In genomic region chr14:54227911-54228451, GRCm38 (mm10) we compare ENCODE assay signal across 8 mouse cellular contexts. TPM values are rescaled to one million over a fixed set of nuclear protein-coding genes. Genes with fewer than 3 reads are reported as not detected.
A peak's percentile ranks its signal among the peaks of the same experiment; 100 is the strongest.
DNase-seq lines count a peak whose midpoint lies in the region; ATAC-seq and TF ChIP-seq lines count a peak whose summit lies in the region.

No protein-coding gene starts in this region.

- H3K4me1 ChIP-seq in embryonic facial prominence, embryonic 12.5 days: peaks cover 7% of the 10 kb centered on the region; the same call in 1 of the 2 replicates
- peaks cover under 1% of the 10 kb centered on the region; the same call in 1 of the 2 replicates for H3K4me1 ChIP-seq in kidney, adult 2 months (ENCODE audit: control insufficient read depth, insufficient read depth, low read length)
- H3K4me1 ChIP-seq in limb, embryonic 14.5 days (ENCODE audit: control insufficient read depth, insufficient read depth, low read length): peaks cover 5% of the 10 kb centered on the region; the same call in 1 of the 2 replicates
- peaks cover 34% of the 10 kb centered on the region for H3K4me1 ChIP-seq in midbrain, embryonic 15.5 days

- no peaks in the 10 kb centered on the region for H3K9me3 ChIP-seq in embryonic facial prominence, embryonic 12.5 days
- H3K9me3 ChIP-seq in limb, embryonic 14.5 days (ENCODE audit: control insufficient read depth, low read length): no peaks in the 10 kb centered on the region
- no peaks in the 10 kb centered on the region for H3K9me3 ChIP-seq in midbrain, embryonic 15.5 days

- H3K27me3 ChIP-seq in embryonic facial prominence, embryonic 12.5 days: no peaks in the 10 kb centered on the region
- H3K27me3 ChIP-seq in kidney, adult 2 months (replicated peaks; ENCODE audit: control insufficient read depth, insufficient read depth, low read length): no peaks in the 10 kb centered on the region
- H3K27me3 ChIP-seq in limb, embryonic 14.5 days (ENCODE audit: control insufficient read depth, insufficient read depth, low read length): no peaks in the 10 kb centered on the region
- H3K27me3 ChIP-seq in midbrain, embryonic 15.5 days (replicated peaks): no peaks in the 10 kb centered on the region

- peak overlapping the region; percentile 53 for H3K4me2 ChIP-seq in embryonic facial prominence, embryonic 12.5 days (replicated peaks)
- H3K4me2 ChIP-seq in limb, embryonic 14.5 days (replicated peaks; ENCODE audit: low read depth, low read length, severe bottlenecking): peak overlapping the region; percentile 44
- H3K4me2 ChIP-seq in midbrain, embryonic 15.5 days: peak overlapping the region; percentile 59

- TF ChIP-seq POLR2A in kidney, adult 2 months (IDR thresholded peaks at IDR 0.05; ENCODE audit: low read depth, low read length): no peak
- no peak for TF ChIP-seq POLR2A in limb, embryonic 14.5 days (IDR thresholded peaks at IDR 0.05; ENCODE audit: borderline replicate concordance, extremely low read depth, insufficient read depth, insufficient read length)

- DNase-seq in 3134 (ENCODE audit: extremely low read depth, insufficient read length, low spot score): peak; percentile 54
- peak; percentile 70 to 79 for DNase-seq in adrenal gland, postnatal 36 days
- peak; percentile 50 for DNase-seq in heart, adult 8-10 months (ENCODE audit: low spot score)
- DNase-seq in kidney, adult 2 months: peak; percentile 71
- DNase-seq in limb, embryonic 14.5 days (ENCODE audit: low spot score): peak; percentile 82
- peak; percentile 80 to 81 for DNase-seq in spleen, postnatal 36 days (ENCODE audit: low spot score in 2 of 2)

- TF ChIP-seq CTCF in kidney, adult 2 months (conservative IDR thresholded peaks at IDR 0.05; ENCODE audit: insufficient read depth, insufficient read length, low read depth, low read length): peak; percentile 39; the same call in 1 of the 2 replicates

- H3K36me3 ChIP-seq in embryonic facial prominence, embryonic 12.5 days: no peaks in the 10 kb centered on the region
- H3K36me3 ChIP-seq in kidney, adult 2 months (ENCODE audit: control insufficient read depth, insufficient read depth, low read length): no peaks in the 10 kb centered on the region
- no peaks in the 10 kb centered on the region for H3K36me3 ChIP-seq in limb, embryonic 14.5 days (ENCODE audit: control insufficient read depth, insufficient read depth, low read length)
- no peaks in the 10 kb centered on the region for H3K36me3 ChIP-seq in midbrain, embryonic 15.5 days (replicated peaks)

- H3K4me3 ChIP-seq in embryonic facial prominence, embryonic 12.5 days: peak overlapping the region; percentile 24
- H3K4me3 ChIP-seq in kidney, adult 2 months (ENCODE audit: insufficient read depth, low read depth, low read length): peak overlapping the region; percentile 36
- peak overlapping the region; percentile 21 for H3K4me3 ChIP-seq in limb, embryonic 14.5 days (replicated peaks; ENCODE audit: low read length)
- peak overlapping the region; percentile 25 for H3K4me3 ChIP-seq in midbrain, embryonic 15.5 days

- under 1% methylated on average over 10 of the region's 10 CpGs for WGBS in embryonic facial prominence, embryonic 12.5 days
- WGBS in kidney, adult 2 months: under 1% methylated on average over 10 of the region's 10 CpGs
- 0% methylated on average over 10 of the region's 10 CpGs for WGBS in limb, embryonic 14.5 days
- WGBS in midbrain, embryonic 15.5 days: under 1% methylated on average over 10 of the region's 10 CpGs

- no peak overlapping the region for H3K9ac ChIP-seq in embryonic facial prominence, embryonic 12.5 days
- 0 out of 2 replicates have a peak overlapping the region, but pooled peaks have one; percentile 36 for H3K9ac ChIP-seq in limb, embryonic 14.5 days (ENCODE audit: low read depth, low read length, severe bottlenecking)
- H3K9ac ChIP-seq in midbrain, embryonic 15.5 days: peak overlapping the region; percentile 38; the same call in 1 of the 2 replicates

- H3K27ac ChIP-seq in embryonic facial prominence, embryonic 12.5 days: no peak overlapping the region
- no peak overlapping the region for H3K27ac ChIP-seq in kidney, adult 2 months (ENCODE audit: insufficient read depth, low read depth, low read length)
- no peak overlapping the region for H3K27ac ChIP-seq in limb, embryonic 14.5 days (replicated peaks; ENCODE audit: low read depth, low read length)
- H3K27ac ChIP-seq in midbrain, embryonic 15.5 days: peak overlapping the region; percentile 80

- no peak for ATAC-seq in embryonic facial prominence, embryonic 12.5 days (ENCODE audit: insufficient number of reproducible peaks, insufficient read depth, low FRiP score, low TSS enrichment)
- peak; percentile 59; the same call in 1 of the 2 replicates for ATAC-seq in limb, embryonic 14.5 days (ENCODE audit: low FRiP score, low read depth)
- ATAC-seq in midbrain, embryonic 15.5 days (replicated peaks): peak; percentile 69

RNA-seq across cellular contexts. Expression of gene Dad1, which starts 25.9 kb away (rescaled TPM):
- total RNA-seq in adrenal gland, postnatal 36 days (2021): 100 to 1,000 TPM; 341 to 382 TPM
- 264 and 270 TPM in 2 replicates for polyA plus RNA-seq in embryonic facial prominence, embryonic 12.5 days (2016; fragmentation: Nextera tagmentation; extraction: Ambion mirVana)
- 100 to 1,000 TPM; 108 to 121 (median 113) TPM for total RNA-seq in heart, adult 8-10 months (2022)
- polyA plus RNA-seq in kidney, adult 2 months (2012; rRNA removed): 773 and 775 TPM in 2 replicates
- polyA plus RNA-seq in limb, embryonic 14.5 days (2012; rRNA removed): 248 and 505 TPM in 2 replicates
- 404 and 419 TPM in 2 replicates for polyA plus RNA-seq in limb, embryonic 14.5 days (2014; fragmentation: Nextera tagmentation; extraction: Ambion mirVana)
- polyA plus RNA-seq in midbrain, embryonic 15.5 days (2015; fragmentation: Nextera tagmentation; extraction: Ambion mirVana): 329 and 335 TPM in 2 replicates

RNA-seq across cellular contexts. Expression of gene Abhd4, which starts 26.0 kb away (rescaled TPM):
- total RNA-seq in adrenal gland, postnatal 36 days (2021): 100 to 1,000 TPM; 479 to 663 TPM
- 51.5 and 51.9 TPM in 2 replicates for polyA plus RNA-seq in embryonic facial prominence, embryonic 12.5 days (2016; fragmentation: Nextera tagmentation; extraction: Ambion mirVana)
- total RNA-seq in heart, adult 8-10 months (2022): 10 to 100 TPM; 40.8 to 49.9 (median 44.7) TPM
- polyA plus RNA-seq in kidney, adult 2 months (2012; rRNA removed): 74.5 and 75.8 TPM in 2 replicates
- 27.7 and 31.9 TPM in 2 replicates for polyA plus RNA-seq in limb, embryonic 14.5 days (2012; rRNA removed)
- polyA plus RNA-seq in limb, embryonic 14.5 days (2014; fragmentation: Nextera tagmentation; extraction: Ambion mirVana): 58.4 and 58.7 TPM in 2 replicates
- 45.9 and 53.2 TPM in 2 replicates for polyA plus RNA-seq in midbrain, embryonic 15.5 days (2015; fragmentation: Nextera tagmentation; extraction: Ambion mirVana)

RNA-seq across cellular contexts. Expression of gene Olfr49, which starts 56.8 kb away (rescaled TPM):
- not detected for total RNA-seq in adrenal gland, postnatal 36 days (2021)
- polyA plus RNA-seq in embryonic facial prominence, embryonic 12.5 days (2016; fragmentation: Nextera tagmentation; extraction: Ambion mirVana): not detected in 2 replicates
- not detected for total RNA-seq in heart, adult 8-10 months (2022)
- not detected in 2 replicates for polyA plus RNA-seq in kidney, adult 2 months (2012; rRNA removed)
- polyA plus RNA-seq in limb, embryonic 14.5 days (2012; rRNA removed): not detected in 2 replicates
- polyA plus RNA-seq in limb, embryonic 14.5 days (2014; fragmentation: Nextera tagmentation; extraction: Ambion mirVana): not detected in 2 replicates
- polyA plus RNA-seq in midbrain, embryonic 15.5 days (2015; fragmentation: Nextera tagmentation; extraction: Ambion mirVana): not detected in 2 replicates
